Mouse (Mus musculus): ENCODE data around the gene Zmynd15.

Gene Zmynd15

GRCm38 (mm10) chr11:70506962-70507515 is 47.8 kb downstream of the Zmynd15 start:
- peak; percentile 29 to 60 for DNase-seq

- peak; percentile 63 to 67 for DNase-seq
Measured at GRCm38 (mm10) chr11:70509753-70510564, 50.7 kb downstream of the Zmynd15 start.

- DNase-seq = no peak
Measured at GRCm38 (mm10) chr11:70511242-70511641, 52.0 kb downstream of the Zmynd15 start.

GRCm38 (mm10) chr11:70511825-70512224 is 52.6 kb downstream of the Zmynd15 start:
- DNase-seq = no peak

- DNase-seq = no peak
Measured at GRCm38 (mm10) chr11:70512709-70513342, 53.6 kb downstream of the Zmynd15 start.

GRCm38 (mm10) chr11:70513520-70513919 is 54.3 kb downstream of the Zmynd15 start:
- no peak for DNase-seq

GRCm38 (mm10) chr11:70514288-70514687 is 55.1 kb downstream of the Zmynd15 start, which contains the start of gene Vmo1:
Gene Vmo1 (minus strand): TSS chr11:70514616.
- no peak for DNase-seq
